Mouse (Mus musculus) heart, postnatal 25 days (tissue): ENCODE data around the gene Cyp17a1. TPM values are rescaled to one million over a fixed set of nuclear protein-coding genes. Genes with fewer than 3 reads are reported as not detected.

ENCODE experiments used
- DNase-seq: peaks from one replicate; pipeline ENCODE4 v3.0.0; 2022; ENCODE audit warnings: low spot score
- intact Hi-C: fragments of 180-260 bp; cut with DNase I; formaldehyde crosslinking; loops from one replicate; pipeline ENCODE4 v1.15.1; 2025
- total RNA-seq, 2 experiments: library from RNA; stranded (reverse); gene quantifications; 2 replicates each; pipeline ENCODE4 v1.2.3; 2021

The Cyp17a1 gene
- total RNA-seq, 2 experiments from 2014 or later: not detected

- intact Hi-C loops: no loop called here
- DNase-seq: no peak
Measured at GRCm38 (mm10) chr19:46622659-46623193, 50.2 kb downstream of the Cyp17a1 start.

- intact Hi-C loops: no loop called here
Measured at GRCm38 (mm10) chr19:46621236-46622183, 51.5 kb downstream of the Cyp17a1 start.

GRCm38 (mm10) chr19:46620016-46620808 lies 52.8 kb downstream of the Cyp17a1 start:
- intact Hi-C loops: no loop called here
- DNase-seq: no peak

More at GRCm38 (mm10) chr19:46621236-46622183, 51.5 kb downstream of the Cyp17a1 start:
- no peak for DNase-seq

GRCm38 (mm10) chr19:46619518-46619917 lies 53.5 kb downstream of the Cyp17a1 start:
- intact Hi-C loops: no loop called here
- no peak for DNase-seq

GRCm38 (mm10) chr19:46619001-46619400 lies 54.0 kb downstream of the Cyp17a1 start:
- DNase-seq: no peak
- intact Hi-C loops: no loop called here

GRCm38 (mm10) chr19:46618322-46618721 lies 54.6 kb downstream of the Cyp17a1 start:
- intact Hi-C loops: no loop called here
- no peak for DNase-seq

- intact Hi-C loops: no loop called here
- DNase-seq: no peak
Measured at GRCm38 (mm10) chr19:46617361-46617760, 55.6 kb downstream of the Cyp17a1 start.

Other genes starting within 250 kb of the Cyp17a1 start
- 10 to 100 TPM; 37.3 to 40.6 TPM for gene Trim8, start 171.5 kb downstream of the Cyp17a1 start, total RNA-seq
- 10 to 100 TPM; 33.2 to 37.0 TPM for gene Arl3, start 100.0 kb downstream of the Cyp17a1 start, total RNA-seq
- gene Sfxn2, start 99.8 kb downstream of the Cyp17a1 start, total RNA-seq: 1 to 10 TPM; 3.1 to 4.2 TPM
- gene Wbp1l, start 74.1 kb downstream of the Cyp17a1 start, total RNA-seq: 10 to 100 TPM; 48.5 to 54.4 TPM
- 1 to 10 TPM; 7.8 to 8.8 TPM for gene Borcs7, start 16.7 kb upstream of the Cyp17a1 start, total RNA-seq
- 10 to 100 TPM; 93.3 to 97.2 TPM for gene As3mt, start 34.3 kb upstream of the Cyp17a1 start, total RNA-seq
- gene Cnnm2, start 88.4 kb upstream of the Cyp17a1 start, total RNA-seq: 1 to 10 TPM; 4.6 to 7.8 TPM